Mouse (Mus musculus): Measurements from ENCODE around the gene Nt5m. TPM values are rescaled to one million over a fixed set of nuclear protein-coding genes. Genes with fewer than 3 reads are reported as not detected.
A peak's percentile ranks its signal among the peaks of the same experiment; 100 is the strongest.

Nt5m gene
- 68.5 and 75.8 TPM in 2 replicates for polyA plus RNA-seq (2015; fragmentation: Nextera tagmentation; extraction: Ambion mirVana)

DNA sequence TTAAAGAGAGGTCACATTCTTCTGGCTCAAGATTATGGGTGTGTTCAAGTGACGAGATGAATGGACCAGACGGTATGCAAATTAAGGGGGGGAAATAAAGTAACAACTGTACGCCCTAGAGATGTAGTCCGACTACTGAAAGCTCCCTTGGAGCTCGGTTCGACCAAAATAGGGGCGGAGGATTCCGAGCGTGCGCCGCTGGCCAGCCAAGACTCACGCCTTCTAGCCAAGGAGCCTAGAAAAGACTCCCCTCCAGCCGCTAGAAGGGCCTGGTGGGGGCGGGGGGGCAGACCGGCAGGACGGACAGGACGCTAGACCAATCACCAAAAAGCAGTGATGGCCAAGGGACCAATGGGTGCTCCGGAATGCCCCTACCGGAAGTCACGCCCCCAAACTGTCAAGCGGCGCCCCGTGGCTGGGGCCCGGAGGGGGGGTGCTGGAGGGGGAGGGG is at the start of gene Nt5m:
Gene Nt5m (plus strand): TSS at position 440 of the 451 bp plus-strand sequence.
- peak; percentile 97 for ATAC-seq
- 0% methylated on average over 24 of the region's 24 CpGs for WGBS
- H3K4me3 ChIP-seq (ENCODE audit: low read depth, low read length): peak within 1 kb of the TSS; percentile 69

DNA sequence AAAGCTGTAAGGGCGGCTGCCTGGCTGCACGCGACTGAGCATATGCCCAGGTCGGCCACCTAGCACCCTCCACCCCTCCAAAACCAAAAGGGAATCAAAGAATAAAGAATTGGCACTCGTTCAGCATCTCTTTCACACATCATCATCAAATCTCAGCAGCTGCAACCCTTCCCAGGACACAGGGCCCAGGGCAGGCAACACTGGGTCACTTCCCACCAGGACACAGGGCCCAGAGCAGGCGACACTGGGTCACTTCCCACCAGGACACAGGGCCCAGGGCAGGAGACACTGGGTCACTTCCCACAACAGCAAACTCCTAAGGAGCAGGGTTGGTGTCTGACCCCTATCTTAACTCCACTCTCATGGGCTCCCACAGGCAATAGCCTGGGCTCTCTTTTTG is 45.9 kb upstream of the Nt5m start:
- no peak overlapping the region for H3K4me3 ChIP-seq (ENCODE audit: low read depth, low read length)
- no peaks in the 10 kb centered on the region for H3K4me1 ChIP-seq (ENCODE audit: control insufficient read depth, insufficient read depth, low read length)
- no peaks in the 10 kb centered on the region for H3K27me3 ChIP-seq (ENCODE audit: control insufficient read depth, insufficient read depth, low read depth, low read length)
- H3K36me3 ChIP-seq (ENCODE audit: control insufficient read depth, insufficient read depth, low read length): peaks cover 56% of the 10 kb centered on the region
- H3K9me3 ChIP-seq (replicated peaks; ENCODE audit: control insufficient read depth, low read length, poor library complexity, severe bottlenecking): no peaks in the 10 kb centered on the region
- no peak overlapping the region for H3K4me2 ChIP-seq (ENCODE audit: low read length)
- WGBS: 95% methylated on average over 6 of the region's 6 CpGs
- no peak overlapping the region for H3K9ac ChIP-seq (ENCODE audit: low read depth, low read length)
- no peak overlapping the region for H3K27ac ChIP-seq (ENCODE audit: low read length)
- ATAC-seq: no peak

More for the DNA sequence above, at the start of gene Nt5m:
- peak within 1 kb of the TSS; percentile 96 for H3K27ac ChIP-seq (ENCODE audit: low read length)
- H3K4me1 ChIP-seq (ENCODE audit: control insufficient read depth, insufficient read depth, low read length): peaks cover 24% of the 10 kb centered on the region
- H3K36me3 ChIP-seq (ENCODE audit: control insufficient read depth, insufficient read depth, low read length): peaks cover 2% of the 10 kb centered on the region; the same call in 1 of the 2 replicates
- peak within 1 kb of the TSS; percentile 78 for H3K4me2 ChIP-seq (ENCODE audit: low read length)
- peak within 1 kb of the TSS; percentile 81 for H3K9ac ChIP-seq (ENCODE audit: low read depth, low read length)
- H3K9me3 ChIP-seq (replicated peaks; ENCODE audit: control insufficient read depth, low read length, poor library complexity, severe bottlenecking): no peaks in the 10 kb centered on the region
- H3K27me3 ChIP-seq (ENCODE audit: control insufficient read depth, insufficient read depth, low read depth, low read length): no peaks in the 10 kb centered on the region

DNA sequence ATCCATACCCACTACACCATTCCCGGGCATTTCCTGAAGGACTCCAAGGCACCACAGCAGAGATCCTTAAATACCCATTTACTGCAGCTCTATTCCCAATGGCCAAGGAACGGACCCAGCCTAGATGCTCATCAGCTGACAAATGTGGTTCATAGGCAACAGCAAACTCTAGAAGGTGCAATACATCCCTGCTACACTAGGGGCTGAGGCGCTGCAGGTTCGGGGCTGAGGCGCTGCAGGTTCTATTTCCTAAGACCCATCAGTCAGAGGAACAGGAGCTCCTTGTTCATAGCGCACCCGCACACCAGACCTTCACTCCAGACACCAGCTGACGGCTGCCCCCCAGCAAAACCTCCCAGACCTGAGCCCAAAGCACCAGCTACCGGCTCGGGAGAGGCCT is 38.8 kb upstream of the Nt5m start:
- H3K27ac ChIP-seq (ENCODE audit: low read length): no peak overlapping the region
- H3K4me2 ChIP-seq (ENCODE audit: low read length): no peak overlapping the region
- no peaks in the 10 kb centered on the region for H3K9me3 ChIP-seq (replicated peaks; ENCODE audit: control insufficient read depth, low read length, poor library complexity, severe bottlenecking)
- no peak overlapping the region for H3K4me3 ChIP-seq (ENCODE audit: low read depth, low read length)
- no peak overlapping the region for H3K9ac ChIP-seq (ENCODE audit: low read depth, low read length)
- no peak for ATAC-seq
- peaks cover 75% of the 10 kb centered on the region for H3K36me3 ChIP-seq (ENCODE audit: control insufficient read depth, insufficient read depth, low read length)
- H3K4me1 ChIP-seq (ENCODE audit: control insufficient read depth, insufficient read depth, low read length): no peaks in the 10 kb centered on the region
- WGBS: 94% methylated on average over 10 of the region's 10 CpGs
- H3K27me3 ChIP-seq (ENCODE audit: control insufficient read depth, insufficient read depth, low read depth, low read length): no peaks in the 10 kb centered on the region

DNA sequence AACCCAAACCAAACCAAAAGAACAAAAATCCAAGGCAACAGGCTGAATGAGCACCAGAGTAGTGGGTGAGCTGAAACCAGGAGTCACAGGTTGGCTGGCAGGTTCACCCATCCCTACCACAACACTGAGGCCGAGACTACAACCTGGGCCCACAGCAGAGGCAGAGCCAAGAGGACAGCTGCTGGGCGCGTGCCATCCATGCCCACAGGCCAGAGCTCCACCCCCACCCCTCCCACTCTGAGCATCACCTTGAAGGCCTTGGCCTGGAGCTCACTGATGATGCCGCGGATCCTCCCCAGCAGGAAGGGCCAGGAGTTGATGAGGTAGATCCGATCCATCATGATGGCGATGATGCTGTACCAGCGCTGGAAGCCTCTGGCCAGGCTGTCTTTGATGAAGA is 37.4 kb upstream of the Nt5m start:
- WGBS: 97% methylated on average over 8 of the region's 8 CpGs

DNA sequence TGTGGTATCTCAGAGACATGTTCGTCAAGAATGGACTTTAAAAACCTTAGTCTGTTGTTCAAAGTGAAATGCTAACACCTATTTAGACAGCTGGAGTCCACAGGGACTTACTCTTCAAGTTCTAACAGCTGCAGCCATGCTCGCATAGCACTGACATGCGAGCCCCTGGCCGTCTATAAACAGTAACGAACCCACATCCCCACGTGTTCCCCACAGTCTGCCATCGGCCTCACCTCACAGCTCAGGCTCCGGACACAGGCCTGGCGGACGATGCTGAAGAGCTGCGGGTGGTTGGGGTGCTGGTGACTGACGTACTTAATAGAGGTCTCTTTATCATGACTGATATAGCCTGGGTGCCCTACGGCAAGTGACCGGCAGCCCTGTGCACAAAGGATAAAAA is 35.7 kb upstream of the Nt5m start:
- WGBS: 91% methylated on average over 14 of the region's 14 CpGs
- no peaks in the 10 kb centered on the region for H3K27me3 ChIP-seq (ENCODE audit: control insufficient read depth, insufficient read depth, low read depth, low read length)
- peaks cover 56% of the 10 kb centered on the region for H3K36me3 ChIP-seq (ENCODE audit: control insufficient read depth, insufficient read depth, low read length)
- H3K4me1 ChIP-seq (ENCODE audit: control insufficient read depth, insufficient read depth, low read length): peaks cover 3% of the 10 kb centered on the region
- no peaks in the 10 kb centered on the region for H3K9me3 ChIP-seq (replicated peaks; ENCODE audit: control insufficient read depth, low read length, poor library complexity, severe bottlenecking)
- no peak overlapping the region for H3K27ac ChIP-seq (ENCODE audit: low read length)
- no peak overlapping the region for H3K4me2 ChIP-seq (ENCODE audit: low read length)
- H3K9ac ChIP-seq (ENCODE audit: low read depth, low read length): no peak overlapping the region
- no peak overlapping the region for H3K4me3 ChIP-seq (ENCODE audit: low read depth, low read length)
- ATAC-seq: no peak

More for the DNA sequence above, 37.4 kb upstream of the Nt5m start:
- Histone ChIP-seq H3K36me3 (ENCODE audit: control insufficient read depth, insufficient read depth, low read length) (peaks cover 68% of the 10 kb centered on the region), H3K9ac (ENCODE audit: low read depth, low read length) (no peak overlapping the region), H3K4me1 (ENCODE audit: control insufficient read depth, insufficient read depth, low read length) (no peaks in the 10 kb centered on the region), H3K4me3 (ENCODE audit: low read depth, low read length) (no peak overlapping the region), H3K27me3 (ENCODE audit: control insufficient read depth, insufficient read depth, low read depth, low read length) (no peaks in the 10 kb centered on the region), H3K4me2 (ENCODE audit: low read length) (no peak overlapping the region), H3K9me3 (replicated peaks; ENCODE audit: control insufficient read depth, low read length, poor library complexity, severe bottlenecking) (no peaks in the 10 kb centered on the region), H3K27ac (ENCODE audit: low read length) (no peak overlapping the region)
- no peak for ATAC-seq

DNA sequence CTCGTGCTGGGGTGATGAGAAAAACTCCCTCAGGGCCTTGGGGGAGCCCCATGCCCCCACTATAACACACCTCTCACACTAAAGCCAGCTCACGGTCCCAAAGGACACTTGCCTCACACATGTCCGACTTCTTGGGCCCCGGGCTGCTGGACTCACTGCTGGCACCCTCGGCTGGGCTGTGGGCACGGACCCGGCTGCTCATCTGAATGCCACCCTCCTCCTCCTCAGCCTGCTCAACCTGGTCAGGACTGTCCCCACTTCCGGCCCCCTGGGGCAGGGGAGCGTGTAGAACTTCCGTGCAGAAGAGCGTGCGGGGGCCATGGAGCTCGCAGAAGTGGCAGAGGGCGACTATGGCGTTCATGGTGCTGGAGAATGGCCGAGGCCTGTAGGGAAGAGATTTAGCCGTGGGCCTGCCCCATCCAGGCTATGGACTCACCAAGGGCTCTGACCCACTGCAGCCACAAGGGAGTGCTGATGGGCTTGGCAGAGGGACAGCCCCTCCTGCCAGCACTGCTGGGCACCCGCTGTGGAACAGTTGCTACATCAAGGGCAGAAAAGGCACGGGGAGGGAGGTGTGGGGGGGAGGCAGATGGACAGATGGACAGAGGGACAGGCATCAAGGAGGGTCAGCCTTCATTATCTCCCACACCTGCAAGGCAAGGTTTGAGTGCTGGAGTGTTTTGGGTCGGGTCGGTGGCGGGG is 34.7 kb upstream of the Nt5m start:
- no peak for ATAC-seq
- H3K9me3 ChIP-seq (replicated peaks; ENCODE audit: control insufficient read depth, low read length, poor library complexity, severe bottlenecking): no peaks in the 10 kb centered on the region
- peaks cover 46% of the 10 kb centered on the region for H3K36me3 ChIP-seq (ENCODE audit: control insufficient read depth, insufficient read depth, low read length)

DNA sequence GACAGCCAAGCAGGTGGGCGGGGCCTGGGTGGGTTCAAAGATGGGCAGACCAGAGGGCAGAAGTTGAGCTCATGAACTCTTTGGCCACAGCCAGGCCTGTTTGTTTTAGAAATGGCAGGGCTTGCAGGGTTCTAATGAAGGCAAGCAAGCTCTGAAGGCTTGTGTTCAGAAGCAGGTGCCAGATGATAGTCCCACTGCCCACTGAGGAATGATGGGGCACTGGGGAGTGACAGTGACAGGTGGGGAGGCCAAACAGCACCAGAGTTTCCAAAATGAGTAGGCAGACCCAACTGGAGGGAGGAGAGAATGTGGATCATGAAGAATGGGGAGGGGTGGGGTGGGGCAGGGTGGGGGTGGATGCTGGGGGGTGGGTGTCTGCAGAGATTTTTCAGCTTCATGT is 34.0 kb upstream of the Nt5m start:
- 89% methylated on average over 1 of the region's 1 CpGs for WGBS
- Histone ChIP-seq H3K4me2 (ENCODE audit: low read length) (no peak overlapping the region), H3K27ac (ENCODE audit: low read length) (no peak overlapping the region)

More for the DNA sequence above, 34.7 kb upstream of the Nt5m start:
- Histone ChIP-seq H3K4me3 (ENCODE audit: low read depth, low read length) (no peak overlapping the region), H3K9ac (ENCODE audit: low read depth, low read length) (no peak overlapping the region), H3K27me3 (ENCODE audit: control insufficient read depth, insufficient read depth, low read depth, low read length) (no peaks in the 10 kb centered on the region), H3K27ac (ENCODE audit: low read length) (no peak overlapping the region), H3K4me2 (ENCODE audit: low read length) (no peak overlapping the region), H3K4me1 (ENCODE audit: control insufficient read depth, insufficient read depth, low read length) (peaks cover 9% of the 10 kb centered on the region)
- WGBS: 93% methylated on average over 22 of the region's 22 CpGs

DNA sequence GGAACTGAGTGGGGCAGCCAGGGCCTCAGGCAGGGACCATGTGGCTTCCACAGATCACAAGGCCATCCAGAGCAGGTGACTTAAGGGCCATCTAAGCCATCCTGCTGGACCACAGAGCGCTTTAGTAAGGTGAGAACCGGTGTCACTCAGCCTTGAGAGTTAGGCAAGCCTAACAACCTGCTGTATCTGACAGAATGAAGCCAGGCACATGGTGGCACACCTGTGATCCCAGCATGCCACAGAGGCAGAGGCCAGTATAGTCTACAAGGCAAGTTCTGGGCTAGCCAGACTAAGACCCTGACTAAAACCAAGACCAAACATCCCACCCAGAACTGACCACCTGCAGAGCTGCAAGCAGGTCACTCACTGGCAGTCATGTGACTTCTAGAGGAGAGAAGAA is 33.6 kb upstream of the Nt5m start:
- no peaks in the 10 kb centered on the region for H3K27me3 ChIP-seq (ENCODE audit: control insufficient read depth, insufficient read depth, low read depth, low read length)
- ATAC-seq: no peak
- H3K9me3 ChIP-seq (replicated peaks; ENCODE audit: control insufficient read depth, low read length, poor library complexity, severe bottlenecking): no peaks in the 10 kb centered on the region
- no peak overlapping the region for H3K27ac ChIP-seq (ENCODE audit: low read length)
- H3K4me1 ChIP-seq (ENCODE audit: control insufficient read depth, insufficient read depth, low read length): peaks cover 9% of the 10 kb centered on the region
- no peak overlapping the region for H3K9ac ChIP-seq (ENCODE audit: low read depth, low read length)
- H3K36me3 ChIP-seq (ENCODE audit: control insufficient read depth, insufficient read depth, low read length): peaks cover 38% of the 10 kb centered on the region
- H3K4me2 ChIP-seq (ENCODE audit: low read length): no peak overlapping the region
- WGBS: 92% methylated on average over 2 of the region's 2 CpGs
- H3K4me3 ChIP-seq (ENCODE audit: low read depth, low read length): no peak overlapping the region

More for the DNA sequence above, 34.0 kb upstream of the Nt5m start:
- no peak for ATAC-seq
- Histone ChIP-seq H3K4me3 (ENCODE audit: low read depth, low read length) (no peak overlapping the region), H3K9me3 (replicated peaks; ENCODE audit: control insufficient read depth, low read length, poor library complexity, severe bottlenecking) (no peaks in the 10 kb centered on the region), H3K9ac (ENCODE audit: low read depth, low read length) (no peak overlapping the region), H3K4me1 (ENCODE audit: control insufficient read depth, insufficient read depth, low read length) (peaks cover 9% of the 10 kb centered on the region), H3K36me3 (ENCODE audit: control insufficient read depth, insufficient read depth, low read length) (peaks cover 42% of the 10 kb centered on the region), H3K27me3 (ENCODE audit: control insufficient read depth, insufficient read depth, low read depth, low read length) (no peaks in the 10 kb centered on the region)

DNA sequence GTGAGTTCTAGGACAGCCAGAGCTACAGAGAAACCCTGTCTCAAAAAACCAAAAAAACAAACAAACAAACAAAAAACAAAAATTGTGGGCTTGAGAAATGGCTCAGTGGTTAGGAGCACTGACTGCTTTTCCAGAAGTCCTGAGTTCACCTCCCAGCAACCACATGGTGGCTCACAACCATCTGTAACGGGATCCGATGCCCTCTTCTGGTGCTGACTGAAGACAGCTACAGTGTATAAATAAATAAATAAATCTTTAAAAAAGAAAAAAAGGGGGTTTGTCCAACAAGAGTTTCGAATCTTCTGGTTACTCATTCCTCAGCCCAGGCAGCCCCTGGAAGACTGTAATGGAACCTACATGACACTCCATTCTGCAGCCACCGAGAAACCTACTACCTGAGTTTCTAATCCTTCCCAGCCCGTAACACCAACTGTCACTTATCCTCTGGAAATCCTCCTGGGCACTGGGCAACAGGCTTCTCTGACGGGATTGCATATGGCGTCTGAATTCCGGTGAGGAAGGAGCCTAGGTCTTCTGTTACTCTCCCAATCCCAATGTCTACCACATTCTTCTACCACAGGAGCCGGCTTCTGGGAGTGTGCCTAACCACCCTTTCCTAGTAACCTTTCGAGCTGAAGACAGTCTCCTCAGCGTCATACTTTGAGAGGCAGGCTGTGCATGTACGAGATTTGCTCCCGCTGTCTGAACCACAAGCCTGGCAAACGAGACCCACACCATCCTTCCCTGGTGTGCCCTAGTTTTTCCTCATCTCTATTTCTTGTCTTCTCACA is 30.9 kb upstream of the Nt5m start:
- peaks cover 15% of the 10 kb centered on the region for H3K36me3 ChIP-seq (ENCODE audit: control insufficient read depth, insufficient read depth, low read length)
- H3K4me2 ChIP-seq (ENCODE audit: low read length): peak overlapping the region; percentile 93
- H3K9me3 ChIP-seq (replicated peaks; ENCODE audit: control insufficient read depth, low read length, poor library complexity, severe bottlenecking): no peaks in the 10 kb centered on the region
- peak overlapping the region; percentile 74 for H3K4me3 ChIP-seq (ENCODE audit: low read depth, low read length)
- peaks cover 11% of the 10 kb centered on the region for H3K4me1 ChIP-seq (ENCODE audit: control insufficient read depth, insufficient read depth, low read length)
- H3K27me3 ChIP-seq (ENCODE audit: control insufficient read depth, insufficient read depth, low read depth, low read length): no peaks in the 10 kb centered on the region
- peak overlapping the region; percentile 91; the same call in 1 of the 2 replicates for H3K9ac ChIP-seq (ENCODE audit: low read depth, low read length)
- WGBS: 59% methylated on average over 14 of the region's 14 CpGs
- no peak for ATAC-seq
- no peak overlapping the region for H3K27ac ChIP-seq (ENCODE audit: low read length)
